Mouse (Mus musculus) mouse trophoblast stem cell (cell line): ENCODE results near the gene Patl1.
"Not testable (repeated sequence)": the region's sequence is repeated elsewhere in the genome, so short reads cannot be mapped to it uniquely, and the experiment has no call there.

ENCODE experiments used
- in situ Hi-C, 2 experiments: fragments of 300-500 bp; cut with MseI, MboI; formaldehyde crosslinking; loops; 2 replicates in 1 of 2; 3 replicates in 1 of 2; pipeline ENCODE4 v1.15.1; 2025

The Patl1 gene

DNA sequence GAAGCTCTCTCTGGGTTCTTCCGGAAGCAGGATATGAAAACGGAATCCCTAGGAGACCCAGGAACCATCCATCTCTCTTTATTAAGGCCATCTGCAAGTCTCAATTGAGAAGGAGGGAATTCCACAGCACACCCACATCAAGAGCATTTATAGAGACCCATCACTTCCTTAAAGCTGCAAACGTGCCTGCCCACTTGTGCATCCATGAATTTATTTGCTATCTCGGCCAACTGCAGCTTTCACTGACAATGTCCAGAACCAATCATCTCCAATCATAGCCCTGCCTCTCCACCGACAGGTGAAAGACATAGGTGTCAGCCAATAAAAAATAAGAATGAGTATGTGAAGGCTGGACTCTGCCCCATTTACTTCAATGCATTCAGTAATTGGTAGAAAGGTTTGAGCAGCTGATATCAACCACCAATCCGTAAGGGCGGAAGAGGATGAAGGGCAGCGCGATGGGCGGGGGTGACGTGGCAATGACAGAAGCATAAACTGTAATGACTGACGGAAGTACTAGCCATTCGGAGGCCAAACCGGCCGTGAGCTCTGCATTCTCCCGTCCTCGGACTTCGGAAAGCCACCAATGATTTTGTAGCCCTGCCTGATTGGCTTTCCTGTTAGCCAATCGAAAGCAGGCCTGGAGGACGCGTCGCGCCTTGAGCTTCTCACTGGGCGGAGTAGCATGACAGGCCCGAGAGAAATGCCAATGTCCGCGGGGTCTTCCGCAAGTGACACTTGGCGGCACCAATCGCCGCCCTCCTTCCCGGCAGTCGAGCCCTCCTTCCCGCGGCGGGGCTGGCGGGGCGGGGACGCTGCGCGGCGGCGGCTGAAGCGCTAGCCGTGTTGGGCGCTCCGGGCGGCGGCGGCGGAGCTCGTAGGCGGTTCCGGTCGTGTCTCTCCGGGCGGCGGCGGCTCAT is 53.1 kb downstream of the Patl1 start, which contains the start of gene Osbp:
TSS of gene Osbp (plus strand) at position 919 of the 920 bp plus-strand sequence.
- in situ Hi-C loops, result no loop called here

DNA sequence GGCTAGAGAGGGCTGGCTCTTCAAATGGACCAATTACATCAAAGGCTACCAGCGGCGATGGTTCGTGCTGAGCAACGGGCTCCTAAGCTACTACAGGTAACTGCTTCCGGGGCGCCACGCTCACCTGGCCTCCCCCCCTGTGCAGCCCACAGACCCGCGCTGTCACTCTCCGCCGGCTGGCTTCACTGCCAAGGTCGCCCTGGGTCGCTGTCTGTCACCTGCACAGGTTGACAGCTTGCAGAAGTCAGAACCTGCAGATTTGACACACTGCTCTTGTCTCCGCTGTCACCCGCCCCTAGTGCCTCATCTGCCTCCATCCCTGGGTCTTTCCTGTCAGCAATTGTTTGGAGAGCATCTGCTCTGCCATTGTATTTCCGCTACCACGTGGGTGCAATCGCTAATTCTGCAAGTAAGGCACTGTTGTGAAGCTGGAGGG is 54.0 kb downstream of the Patl1 start:
- in situ Hi-C loops, result no loop called here

DNA sequence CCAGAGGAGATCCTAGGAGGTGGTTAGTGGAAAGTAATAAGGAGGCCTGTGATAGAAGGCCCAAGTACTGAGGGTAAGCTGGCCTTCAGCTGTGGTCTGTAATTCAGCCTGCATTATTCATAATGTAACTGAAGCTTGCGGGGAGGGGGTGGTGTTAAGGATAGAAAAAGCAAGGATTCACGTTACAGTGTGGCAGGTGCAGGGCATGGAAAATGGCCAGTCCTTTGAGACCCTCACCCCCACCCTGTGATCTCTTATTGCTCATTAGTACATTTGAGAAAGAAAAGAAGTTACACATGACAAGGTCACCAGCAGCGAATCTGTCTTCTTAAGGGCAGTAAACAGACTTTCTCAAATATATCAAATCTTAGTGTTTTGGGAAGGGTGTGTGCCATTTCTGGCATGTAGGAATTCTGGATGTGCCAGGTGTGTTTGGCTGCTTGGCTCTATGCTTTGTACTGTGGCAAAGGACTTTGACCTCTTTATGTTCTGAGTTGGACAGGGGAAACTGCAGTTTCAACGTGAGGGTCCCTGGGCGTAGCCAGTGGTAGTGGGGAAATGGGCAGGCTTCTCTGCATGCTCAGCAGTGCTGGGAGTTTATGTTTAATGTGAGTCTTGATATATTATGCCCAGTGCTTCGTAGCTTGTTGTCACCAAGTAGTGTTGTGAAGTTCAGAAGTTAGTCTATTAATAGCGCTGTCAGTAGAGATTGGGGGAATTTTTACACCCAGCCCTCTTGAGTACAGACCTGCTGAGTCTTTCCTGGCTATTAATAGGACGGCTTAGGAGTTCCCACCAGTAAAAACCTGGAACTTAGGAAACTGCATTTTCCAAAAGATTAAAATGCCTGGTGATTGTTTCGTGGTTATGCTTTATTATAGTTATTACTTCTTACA is 57.2 kb downstream of the Patl1 start:
- in situ Hi-C loops, result no loop called here

DNA sequence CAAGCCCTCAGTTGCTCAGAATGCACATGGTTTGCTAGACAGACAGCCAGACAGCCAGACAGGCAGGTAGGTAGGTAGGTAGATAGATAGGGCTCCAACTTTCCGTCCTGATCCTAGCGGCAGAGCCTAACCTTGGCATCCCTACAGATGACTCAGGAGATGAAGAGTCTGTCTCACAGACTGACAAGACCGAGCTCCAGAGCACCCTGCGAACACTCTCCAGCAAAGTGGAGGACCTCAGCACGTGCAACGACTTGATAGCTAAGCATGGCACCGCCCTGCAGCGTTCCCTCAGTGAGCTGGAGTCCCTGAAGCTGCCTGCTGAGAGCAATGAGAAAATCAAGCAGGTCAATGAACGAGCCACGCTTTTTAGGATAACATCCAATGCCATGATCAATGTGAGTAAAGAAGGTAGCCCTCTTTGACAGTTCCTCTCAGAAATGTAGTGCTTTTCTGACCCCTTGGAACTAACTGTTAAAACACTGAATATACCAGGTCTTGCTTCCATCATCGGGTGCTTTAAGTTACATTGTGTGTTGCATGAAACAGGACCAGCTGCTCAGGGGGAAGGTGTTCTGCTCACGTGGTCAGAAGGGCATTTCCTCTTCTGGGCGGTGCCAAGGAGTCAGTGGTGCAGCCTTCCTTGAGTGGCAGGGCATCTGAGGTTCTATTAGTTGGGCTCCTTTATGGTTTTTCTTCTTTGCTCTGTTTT is 61.5 kb downstream of the Patl1 start:
- in situ Hi-C loops, result no loop called here

DNA sequence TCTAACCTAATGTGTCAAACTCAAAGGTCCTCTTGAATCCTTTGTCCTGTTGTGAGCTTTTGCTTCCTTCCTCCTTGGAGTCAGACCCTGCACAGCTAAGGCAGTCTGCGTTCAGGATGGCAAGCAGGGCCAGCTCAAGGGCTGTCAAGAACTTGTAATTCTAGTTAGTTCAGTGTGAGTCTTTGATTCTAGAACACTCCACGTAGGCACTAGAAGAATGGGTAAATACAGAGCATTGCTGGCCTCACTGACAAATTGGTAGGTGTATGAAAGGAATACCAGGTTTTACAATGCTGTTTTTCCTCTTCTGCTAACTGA is 62.0 kb downstream of the Patl1 start:
- in situ Hi-C loops, result no loop called here

DNA sequence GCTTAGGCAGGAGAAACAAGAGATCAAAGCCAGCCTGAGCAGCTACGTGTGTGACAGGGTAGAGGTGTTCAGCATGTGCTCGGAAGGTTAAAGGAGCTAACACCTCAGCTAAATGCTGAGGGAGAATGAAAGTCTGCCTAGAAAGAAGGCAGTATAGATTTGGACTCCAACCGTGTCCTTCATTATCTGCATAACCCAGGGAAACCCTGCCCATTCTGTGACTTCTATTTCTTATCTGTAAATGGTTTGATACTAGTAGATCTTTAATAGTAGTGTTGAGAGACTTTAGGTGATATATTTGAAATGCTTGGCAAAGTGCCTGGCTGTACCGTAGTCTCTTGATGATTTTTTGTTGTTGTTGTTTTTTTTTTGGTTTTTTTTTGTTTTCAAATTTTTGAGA is 63.5 kb downstream of the Patl1 start:
- in situ Hi-C loops, result no loop called here

DNA sequence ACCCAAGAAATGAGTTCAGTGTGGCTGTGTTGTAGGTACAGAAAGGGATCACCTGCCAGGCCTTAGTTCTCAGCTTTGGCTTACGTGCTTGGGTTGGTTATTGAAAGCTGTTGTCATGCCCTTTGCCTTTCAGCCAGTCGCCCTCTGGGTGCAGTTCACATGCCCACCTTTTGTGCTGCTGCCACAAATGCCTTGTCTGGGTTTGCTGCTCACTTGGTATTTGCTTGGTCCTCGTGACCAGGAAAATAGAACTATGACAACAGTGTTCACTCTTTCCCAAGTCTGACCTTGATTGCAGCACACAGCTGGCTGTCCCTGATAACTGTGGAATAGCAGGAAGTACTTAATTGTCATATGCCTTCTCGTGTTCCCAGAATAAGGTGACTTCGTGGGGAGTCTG is 65.2 kb downstream of the Patl1 start:
- in situ Hi-C loops, result no loop called here

DNA sequence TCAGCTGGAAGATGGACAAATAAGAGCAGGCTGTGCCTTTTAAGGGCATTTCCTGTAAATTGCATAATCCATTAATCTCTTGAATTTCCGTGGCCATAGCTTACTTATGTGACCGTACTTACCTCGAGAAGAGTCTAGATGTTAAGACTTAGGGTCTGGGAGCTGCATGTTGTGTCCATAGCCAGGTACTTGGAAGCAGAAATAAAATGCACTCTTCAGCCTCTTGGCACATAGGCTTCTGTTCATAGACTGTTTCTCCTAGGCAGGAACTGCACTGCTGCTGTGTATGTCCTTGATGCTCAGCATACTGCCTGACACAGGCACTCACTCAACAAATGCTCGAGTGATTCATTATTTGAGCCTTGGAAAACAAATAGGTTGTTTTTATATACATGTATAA is 68.3 kb downstream of the Patl1 start:
- in situ Hi-C loops, result no loop called here

DNA sequence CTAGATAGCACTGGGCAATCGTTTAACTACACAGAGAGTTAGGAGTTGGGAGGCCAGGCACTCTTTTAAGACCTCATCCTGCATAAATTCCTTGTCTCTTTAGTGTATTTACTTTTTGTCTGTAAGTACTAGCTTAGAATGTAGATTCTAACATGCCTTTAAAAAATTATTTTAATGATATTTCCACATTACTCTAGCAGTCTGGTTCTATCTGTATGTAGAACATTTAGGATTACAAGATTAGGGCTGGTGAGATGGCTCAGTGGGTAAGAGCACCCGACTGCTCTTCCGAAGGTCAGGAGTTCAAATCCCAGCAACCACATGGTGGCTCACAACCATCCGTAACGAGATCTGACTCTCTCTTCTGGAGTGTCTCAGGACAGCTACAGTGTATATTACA is 72.4 kb downstream of the Patl1 start:
- in situ Hi-C loops, result not testable (repeated sequence)

DNA sequence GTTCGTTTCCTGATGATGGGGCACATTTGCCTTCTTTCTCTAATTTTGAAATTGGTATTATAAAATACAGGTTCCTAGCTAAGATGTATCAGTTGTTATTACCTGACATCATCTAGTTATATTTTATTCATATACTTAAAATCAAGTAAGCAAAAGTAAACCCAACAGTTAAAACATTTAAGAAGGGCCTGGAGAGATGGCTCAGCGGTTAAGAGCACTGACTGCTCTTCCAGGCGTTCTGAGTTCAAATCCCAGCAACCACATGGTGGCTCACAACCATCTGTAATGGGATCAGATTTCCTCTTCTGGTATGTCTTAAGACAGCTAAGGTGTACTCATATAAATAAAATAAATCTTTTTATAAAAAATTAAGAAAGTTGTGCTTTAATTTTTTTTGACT is 75.6 kb downstream of the Patl1 start:
- in situ Hi-C loops, result no loop called here

DNA sequence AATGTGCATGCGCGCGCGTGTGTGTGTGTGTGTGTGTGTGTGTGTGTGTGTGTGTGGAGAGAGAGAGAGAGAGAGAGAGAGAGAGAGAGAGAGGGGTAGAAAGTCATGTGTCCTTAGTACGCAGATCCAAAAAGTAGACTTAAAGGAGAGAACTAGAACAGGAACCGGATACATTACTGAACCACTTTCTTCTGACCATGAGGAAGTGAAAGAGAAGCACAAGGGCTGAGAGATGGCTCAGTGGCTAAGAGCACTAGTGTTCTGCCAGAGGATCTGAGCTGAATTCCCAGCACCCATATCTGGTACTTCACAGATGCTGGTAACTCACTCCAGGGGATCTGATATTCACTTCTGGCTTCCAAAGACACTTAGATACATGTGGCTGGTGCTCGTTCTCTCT is 77.1 kb downstream of the Patl1 start:
- in situ Hi-C loops, result no loop called here

DNA sequence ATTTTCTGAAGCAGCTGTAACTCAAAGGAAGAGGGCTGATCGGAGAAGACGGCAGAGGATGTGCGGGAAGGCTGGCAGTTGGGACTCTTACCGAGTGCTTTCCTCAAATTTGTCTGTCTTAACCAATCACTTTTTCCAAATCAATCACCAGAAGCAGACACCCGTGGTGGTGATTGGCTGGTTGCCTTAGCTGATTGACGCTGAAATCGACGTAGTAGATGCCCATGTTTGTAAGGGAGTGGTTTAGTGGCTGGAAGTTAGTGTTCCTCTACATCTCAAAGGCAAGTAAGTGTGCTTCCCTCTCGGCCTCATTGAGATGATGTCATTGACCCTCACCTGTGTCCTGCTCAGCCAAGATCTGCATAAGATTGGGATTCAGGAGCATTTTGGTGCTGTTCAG is 79.8 kb downstream of the Patl1 start:
- in situ Hi-C loops, result no loop called here

DNA sequence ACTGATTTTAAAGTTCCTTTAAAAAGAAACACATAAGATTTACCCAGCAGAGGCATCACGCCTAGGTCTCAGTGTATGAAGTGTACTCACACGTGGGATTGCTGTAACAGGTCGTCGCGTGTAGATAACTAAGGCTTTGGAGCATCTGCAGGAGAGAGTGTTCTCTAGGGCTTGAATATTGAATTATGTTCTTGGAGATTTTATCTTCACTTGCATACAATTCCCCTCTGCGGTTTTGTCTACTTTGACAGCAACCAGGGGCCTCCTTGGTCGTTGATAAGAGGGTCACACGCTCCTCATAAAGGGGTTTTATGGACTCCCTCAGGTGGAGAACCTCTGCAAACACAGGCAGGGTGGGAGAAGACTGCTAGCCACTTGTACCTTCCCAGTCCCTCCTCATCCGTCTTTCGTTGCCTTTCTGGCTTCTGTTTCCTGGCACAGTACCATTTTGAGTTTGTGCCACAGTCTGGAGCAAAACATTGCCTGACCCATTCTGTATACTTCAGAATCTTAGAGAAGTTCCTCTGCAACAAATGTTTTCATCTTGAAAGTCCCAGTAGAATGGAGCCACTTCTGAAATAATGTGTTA is 80.3 kb downstream of the Patl1 start:
- in situ Hi-C loops, result no loop called here
